Mouse (Mus musculus) cerebellum, adult 9-11 months (tissue): ENCODE measurements at regions not wholly inside any gene's neighbourhood (a gene's known extent, or its start where the extent isn't known, plus 50 kb on each side); places are given as distances from the start of the nearest gene placed in this dataset.
A peak's percentile ranks its signal among the peaks of the same experiment; 100 is the strongest.

Experiments used
- DNase-seq: peaks from one replicate; pipeline ENCODE4 v3.0.0; 2022

GRCm38 (mm10) chr11:71976724-71977481 lies 60.4 kb downstream of the Aipl1 start:
- DNase-seq, result no peak

GRCm38 (mm10) chr11:71971351-71971750 lies 66.0 kb downstream of the Aipl1 start:
- DNase-seq, result no peak

GRCm38 (mm10) chr11:71962306-71962705 lies 75.0 kb downstream of the Aipl1 start:
- DNase-seq, result no peak

GRCm38 (mm10) chr11:71952533-71952932 lies 84.8 kb downstream of the Aipl1 start:
- DNase-seq, result no peak

GRCm38 (mm10) chr11:71947161-71947560 lies 90.1 kb downstream of the Aipl1 start:
- no peak for DNase-seq

GRCm38 (mm10) chr11:71945098-71945413 lies 92.3 kb downstream of the Aipl1 start:
- no peak for DNase-seq

GRCm38 (mm10) chr11:71944398-71945097 lies 92.8 kb downstream of the Aipl1 start:
- DNase-seq, result no peak

- no peak for DNase-seq
Measured at GRCm38 (mm10) chr11:71943512-71943911, 93.8 kb downstream of the Aipl1 start.

GRCm38 (mm10) chr11:71939066-71939465 lies 98.2 kb downstream of the Aipl1 start:
- peak; percentile 97 for DNase-seq

GRCm38 (mm10) chr11:71937108-71937507 lies 100.2 kb downstream of the Aipl1 start:
- DNase-seq, result no peak

- DNase-seq, result no peak
Measured at GRCm38 (mm10) chr11:71929716-71930488, 107.4 kb downstream of the Aipl1 start.

GRCm38 (mm10) chr11:71914665-71915064 lies 122.6 kb downstream of the Aipl1 start:
- DNase-seq, result peak; percentile 37

GRCm38 (mm10) chr11:71912626-71913025 lies 124.7 kb downstream of the Aipl1 start:
- no peak for DNase-seq

- DNase-seq, result no peak
Measured at GRCm38 (mm10) chr11:71911284-71911683, 126.0 kb downstream of the Aipl1 start.

- DNase-seq, result no peak
Measured at GRCm38 (mm10) chr11:71908616-71909015, 128.7 kb downstream of the Aipl1 start.

GRCm38 (mm10) chr11:71903020-71903410 lies 134.3 kb downstream of the Aipl1 start:
- no peak for DNase-seq

GRCm38 (mm10) chr11:71902304-71903019 lies 134.8 kb downstream of the Aipl1 start:
- DNase-seq, result peak; percentile 85

- DNase-seq, result peak; percentile 72
Measured at GRCm38 (mm10) chr11:71900816-71901215, 136.5 kb downstream of the Aipl1 start.

- no peak for DNase-seq
Measured at GRCm38 (mm10) chr11:71897551-71897950, 139.8 kb downstream of the Aipl1 start.

GRCm38 (mm10) chr11:71897141-71897540 lies 140.2 kb downstream of the Aipl1 start:
- no peak for DNase-seq

- DNase-seq, result no peak
Measured at GRCm38 (mm10) chr11:71891181-71891580, 141.5 kb downstream of the Wscd1 start.

GRCm38 (mm10) chr11:71889161-71889560 lies 139.4 kb downstream of the Wscd1 start:
- DNase-seq, result no peak

- no peak for DNase-seq
Measured at GRCm38 (mm10) chr11:71887211-71887610, 137.5 kb downstream of the Wscd1 start.
